Mouse (Mus musculus) liver, embryonic 14.5 days (tissue): Measurements from ENCODE around the gene Ntn4.

Source experiments
- CTCF ChIP-seq: IDR thresholded peaks from 2 replicates; pipeline ENCODE4 v1.5.1; 2016; ENCODE audit warnings: antibody characterized with exemption, low read depth, control low read depth
- EP300 ChIP-seq: IDR thresholded peaks from 2 replicates; pipeline ENCODE4 v1.6.1; 2016; ENCODE audit warnings: antibody characterized with exemption, low read depth

DNA sequence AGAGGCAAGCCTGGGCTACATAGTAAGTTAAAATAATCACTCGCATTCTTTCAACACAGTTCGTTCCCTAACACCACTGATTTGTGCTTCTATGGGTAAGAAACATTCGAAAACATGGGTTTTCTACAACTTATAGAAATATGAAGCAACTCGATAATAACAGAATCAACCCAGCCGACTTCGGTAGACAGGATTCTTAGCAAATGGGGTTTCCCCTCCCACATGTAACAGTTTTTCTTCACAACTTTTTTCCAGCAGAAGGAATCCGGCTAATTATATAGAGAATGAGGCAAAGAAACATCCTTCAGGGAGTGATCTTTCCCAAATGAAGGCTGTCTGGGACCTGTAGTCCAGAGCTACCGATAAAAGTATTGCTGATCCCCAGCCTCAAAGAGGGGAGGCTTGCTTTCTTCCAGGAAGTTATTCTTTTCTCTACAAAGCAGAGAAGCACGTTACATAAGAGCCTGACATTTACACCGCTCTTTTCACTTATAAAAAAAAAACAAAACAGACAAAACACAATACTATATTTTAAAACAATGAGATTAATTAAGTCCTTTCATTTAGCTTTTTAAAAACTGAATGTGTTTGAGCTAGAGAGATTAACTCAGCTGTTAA is 57.5 kb downstream of the Ntn4 start:
- TF ChIP-seq CTCF, result no peak
- no peak for TF ChIP-seq EP300
